Comparison of ENCODE assay signal across 8 mouse cellular contexts in genomic region chr17:9894828-9895685, GRCm38 (mm10).
DNase-seq lines count a peak whose midpoint lies in the region; ATAC-seq lines count a peak whose summit lies in the region.

No protein-coding gene starts in this region.

- no peak for ATAC-seq in megakaryocyte-erythroid progenitor cell, adult 5-6 weeks (replicated peaks; ENCODE audit: low FRiP score, low TSS enrichment, poor library complexity, severe bottlenecking)

- DNase-seq in adrenal gland, postnatal 25 days: peak; percentile 43
- peak; percentile 55 for DNase-seq in fat pad, adult 2 months (ENCODE audit: extremely low read depth, low read depth, low spot score)
- peak; percentile 78 for DNase-seq in heart, postnatal 4 days
- DNase-seq in lung, adult 18-20 months: peak; percentile 92 to 95
- peak; percentile 10 to 61 for DNase-seq in urinary bladder, postnatal 36 days (ENCODE audit: low spot score in 2 of 2)
- no peak for DNase-seq in thymus, postnatal 25 days
- DNase-seq in cerebellum, adult 9-10 months: no peak

Comparison
In these comparisons a context has a peak if more than half of its experiments do, and no peak if none do; other contexts are left out.
1. DNase-seq: peak in adrenal gland, postnatal 25 days (single experiment), fat pad, adult 2 months (single experiment), heart, postnatal 4 days (single experiment), lung, adult 18-20 months (2 of 2) and urinary bladder, postnatal 36 days (2 of 2); none in thymus, postnatal 25 days (single experiment) and cerebellum, adult 9-10 months (single experiment).